Mouse (Mus musculus) right cerebral cortex, postnatal 4 days (tissue): Measurements from ENCODE around the gene Olfr1505.

Experiments used
- DNase-seq: peaks from one replicate; pipeline ENCODE4 v3.0.0-alpha.2; 2022

Gene Olfr1505

DNA sequence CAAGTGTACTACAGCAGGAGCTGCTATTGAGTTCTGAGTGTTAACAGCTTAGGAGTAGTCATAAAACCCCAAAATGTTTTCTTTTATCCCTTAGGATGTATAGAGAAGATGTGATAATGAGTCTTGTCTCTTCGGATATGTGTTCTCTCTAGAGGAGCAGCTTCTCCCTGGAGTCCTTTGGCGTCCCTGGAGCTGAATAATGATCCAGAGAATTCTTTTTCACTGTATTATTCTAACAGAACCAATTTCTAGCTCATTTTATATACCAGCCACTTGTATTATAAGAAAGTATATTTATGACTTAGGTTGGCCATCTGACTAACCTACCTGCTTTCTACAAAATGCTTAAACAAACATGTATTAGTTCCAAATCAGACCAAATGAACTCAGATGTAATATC lies at the start of gene Olfr1505:
Olfr1505 (plus strand) TSS at position 301 of the 400 bp plus-strand sequence.
- no peak for DNase-seq

DNA sequence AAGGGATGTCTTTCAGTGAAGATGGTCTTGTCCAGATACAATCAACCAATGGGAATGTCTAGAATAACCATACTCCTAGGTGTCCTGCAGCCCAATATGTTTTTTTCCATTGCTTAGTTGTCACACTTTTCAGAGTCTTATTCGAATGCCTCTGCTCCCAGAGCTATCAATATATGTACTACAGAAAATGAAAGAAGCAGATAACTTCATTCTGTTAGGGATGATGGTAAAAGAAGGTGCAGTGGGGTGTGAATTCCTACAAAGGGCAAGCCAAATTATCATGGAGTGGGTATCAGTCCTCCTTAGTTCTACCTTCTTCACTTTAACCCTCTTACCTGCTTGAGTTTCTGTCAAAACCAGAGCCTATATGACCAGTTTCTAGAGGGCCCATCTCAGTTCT lies 15.5 kb upstream of the Olfr1505 start, which contains the start of gene Olfr1504:
Olfr1504 (minus strand) TSS at position 101 of the 400 bp plus-strand sequence.
- no peak for DNase-seq
